Mouse (Mus musculus): ENCODE data around the gene Mars2.

The Mars2 gene

GRCm38 (mm10) chr1:55211081-55211480 is 25.9 kb upstream of the Mars2 start:
- TF ChIP-seq GATA4 (IDR thresholded peaks at IDR 0.05; ENCODE audit: insufficient replicate concordance, low read length): no peak

DNA sequence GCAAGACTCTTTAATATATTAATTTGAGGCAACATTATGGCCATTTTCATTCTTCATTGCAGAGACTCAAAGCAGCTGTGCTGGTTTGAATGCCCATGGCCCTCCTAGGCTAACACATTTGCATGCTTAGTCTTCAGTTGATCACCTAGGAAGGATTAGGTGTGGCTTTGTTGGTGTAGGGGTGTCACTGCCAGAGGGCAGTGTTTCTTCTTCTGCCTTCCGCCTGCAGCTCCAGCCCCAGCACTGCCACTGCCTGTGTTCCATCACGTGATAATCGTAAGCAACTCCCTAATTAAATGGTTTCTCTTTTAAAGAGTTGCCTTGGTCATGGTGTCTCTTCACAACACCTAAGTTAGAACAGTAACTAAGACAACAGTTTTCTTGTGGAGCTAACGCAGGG is 24.2 kb upstream of the Mars2 start:
- no peak for TF ChIP-seq GATA4 (IDR thresholded peaks at IDR 0.05; ENCODE audit: insufficient replicate concordance, low read length)

- no peak for TF ChIP-seq GATA4 (IDR thresholded peaks at IDR 0.05; ENCODE audit: insufficient replicate concordance, low read length)
Observed at GRCm38 (mm10) chr1:55213475-55213874, 23.5 kb upstream of the Mars2 start.

- no peak for TF ChIP-seq GATA4 (IDR thresholded peaks at IDR 0.05; ENCODE audit: insufficient replicate concordance, low read length)
Observed at GRCm38 (mm10) chr1:55213936-55214335, 23.0 kb upstream of the Mars2 start.

GRCm38 (mm10) chr1:55215185-55215813 is 21.7 kb upstream of the Mars2 start:
- no peak for TF ChIP-seq GATA4 (IDR thresholded peaks at IDR 0.05; ENCODE audit: insufficient replicate concordance, low read length)

DNA sequence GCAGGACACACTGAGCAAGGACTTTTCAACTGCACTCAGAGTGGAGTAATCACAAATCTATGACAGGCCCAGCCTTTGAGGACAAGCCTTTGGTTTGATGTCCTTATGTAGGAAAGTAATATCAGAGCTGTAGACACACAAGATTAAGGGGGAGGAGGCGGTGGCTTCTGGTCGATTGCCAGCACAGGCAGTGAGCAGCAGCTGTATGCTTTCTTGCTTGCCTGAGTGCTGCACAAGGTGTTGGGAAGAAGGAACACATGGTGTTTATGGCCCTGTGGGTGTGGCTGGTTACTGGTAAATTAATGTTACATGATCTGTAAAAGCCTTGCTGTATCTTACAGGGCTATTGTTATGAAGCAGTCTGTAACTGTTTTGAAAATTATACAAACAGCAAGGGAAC is 19.8 kb upstream of the Mars2 start:
- no peak for TF ChIP-seq GATA4 (IDR thresholded peaks at IDR 0.05; ENCODE audit: insufficient replicate concordance, low read length)

GRCm38 (mm10) chr1:55221352-55221751 is 15.6 kb upstream of the Mars2 start:
- no peak for TF ChIP-seq GATA4 (IDR thresholded peaks at IDR 0.05; ENCODE audit: insufficient replicate concordance, low read length)

- TF ChIP-seq GATA4 (IDR thresholded peaks at IDR 0.05; ENCODE audit: insufficient replicate concordance, low read length): no peak
Observed at GRCm38 (mm10) chr1:55223026-55223425, 14.0 kb upstream of the Mars2 start.

- TF ChIP-seq GATA4 (IDR thresholded peaks at IDR 0.05; ENCODE audit: insufficient replicate concordance, low read length): no peak
Observed at GRCm38 (mm10) chr1:55224111-55224510, 12.9 kb upstream of the Mars2 start.

DNA sequence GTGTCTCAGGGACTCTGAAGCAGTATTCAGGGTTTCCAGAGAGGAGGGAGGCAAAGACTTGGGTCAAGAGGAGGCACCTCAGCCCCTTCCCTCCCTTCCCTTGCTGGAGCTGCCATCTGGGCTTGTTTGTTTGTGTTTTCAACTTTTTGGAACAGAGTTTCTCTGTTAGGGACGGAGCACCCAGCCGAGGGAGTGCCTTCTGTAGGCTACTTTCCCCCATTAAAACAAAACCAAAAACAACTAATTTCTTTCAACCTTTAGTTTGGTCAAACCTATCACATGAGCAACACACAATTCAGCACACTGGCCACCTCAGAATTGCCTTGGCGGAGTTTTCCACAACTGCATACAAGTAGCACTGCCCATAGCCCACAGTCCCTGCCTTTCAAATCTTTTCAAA is 11.6 kb upstream of the Mars2 start:
- no peak for TF ChIP-seq GATA4 (IDR thresholded peaks at IDR 0.05; ENCODE audit: insufficient replicate concordance, low read length)

- TF ChIP-seq GATA4 (IDR thresholded peaks at IDR 0.05; ENCODE audit: insufficient replicate concordance, low read length): no peak; the same call in 1 of the 2 replicates
Observed at GRCm38 (mm10) chr1:55226011-55226857, 10.7 kb upstream of the Mars2 start, which contains the start of gene Rftn2. Rftn2 (minus strand) TSS chr1:55226782.

- no peak for TF ChIP-seq GATA4 (IDR thresholded peaks at IDR 0.05; ENCODE audit: insufficient replicate concordance, low read length)
Observed at GRCm38 (mm10) chr1:55227376-55227775, 9.6 kb upstream of the Mars2 start.

DNA sequence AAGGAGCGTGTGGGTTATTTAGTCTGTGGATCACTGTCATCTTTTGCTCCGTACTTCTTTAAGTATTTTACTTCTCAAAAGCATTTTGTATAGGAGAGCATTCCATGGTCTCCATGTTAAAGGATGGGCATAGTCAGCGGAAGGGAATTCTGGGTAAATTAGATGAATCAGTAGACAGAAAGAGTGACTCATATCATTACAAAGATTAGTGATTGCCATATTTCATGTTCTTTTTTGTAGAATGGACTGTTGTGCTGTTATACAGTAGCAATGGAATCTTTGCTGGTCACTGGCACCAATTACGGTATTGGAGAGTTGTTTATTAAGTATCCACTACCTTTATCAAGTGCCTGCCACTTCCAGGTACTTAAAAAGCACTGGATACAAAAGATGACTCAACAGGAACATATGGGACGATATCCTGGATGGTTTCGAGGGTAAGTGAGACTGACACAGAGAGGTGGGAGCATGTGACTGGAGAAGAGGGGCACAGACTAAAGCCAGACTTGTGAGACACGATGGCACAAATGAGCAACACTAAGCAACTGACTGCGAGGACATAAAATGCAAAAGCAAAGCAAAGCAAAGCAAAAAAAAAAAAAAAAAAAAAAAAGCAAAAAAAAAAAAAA is 8.6 kb upstream of the Mars2 start:
- no peak for TF ChIP-seq GATA4 (IDR thresholded peaks at IDR 0.05; ENCODE audit: insufficient replicate concordance, low read length)

- no peak for TF ChIP-seq GATA4 (IDR thresholded peaks at IDR 0.05; ENCODE audit: insufficient replicate concordance, low read length)
Observed at GRCm38 (mm10) chr1:55234910-55235520, 2.0 kb upstream of the Mars2 start.

GRCm38 (mm10) chr1:55236487-55236886 is 490 bp upstream of the Mars2 start:
- no peak for TF ChIP-seq GATA4 (IDR thresholded peaks at IDR 0.05; ENCODE audit: insufficient replicate concordance, low read length)

Measured in liver, adult (tissue).